Mouse (Mus musculus): ENCODE results near the gene Upf2.

DNA sequence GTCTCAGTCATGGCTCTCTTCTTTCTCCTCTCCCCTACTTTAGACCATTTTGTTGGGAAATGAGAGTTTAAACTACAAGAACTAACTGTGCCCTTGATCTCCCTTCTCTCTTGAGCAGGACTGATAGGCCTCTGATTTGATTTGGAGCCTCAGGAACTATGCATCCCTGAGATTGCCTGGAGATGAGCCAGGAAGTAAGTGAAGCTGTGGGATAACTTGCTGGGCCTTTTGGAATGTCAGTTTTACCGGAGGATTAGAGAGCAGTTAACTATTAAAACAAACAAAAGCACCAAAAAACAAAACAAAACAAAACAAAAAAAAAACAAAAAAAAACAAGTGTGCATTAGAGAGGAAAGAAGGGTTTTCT, 124.2 kb downstream of the Upf2 start:
- TF ChIP-seq POLR2A (IDR thresholded peaks at IDR 0.05; ENCODE audit: low read depth, low read length) = no peak
- no peak for TF ChIP-seq CTCF (IDR thresholded peaks at IDR 0.05; ENCODE audit: extremely low read depth, insufficient read length, insufficient replicate concordance, low read depth, low read length)

All from small intestine, adult 2 months (tissue).